Mouse (Mus musculus) myocyte (in vitro differentiated cells): Measurements from ENCODE around the gene Tlk2.

Source experiments
- MYOG ChIP-seq, 3 experiments: IDR thresholded peaks; one replicate each; pipeline ENCODE4 v1.6.1; 2011; ENCODE audit warnings: control low read depth in 2 of 3, low read depth in 2 of 3, mild to moderate bottlenecking in 2 of 3; ENCODE audit not compliant: insufficient read length in 2 of 3, control insufficient read depth in 1 of 3, insufficient read depth in 1 of 3
- POLR2A ChIP-seq: IDR thresholded peaks from one replicate; pipeline ENCODE4 v1.6.1; 2011; ENCODE audit warnings: low read depth, mild to moderate bottlenecking, control low read depth, moderate library complexity; ENCODE audit not compliant: insufficient read length
- REST ChIP-seq: IDR thresholded peaks from one replicate; pipeline ENCODE4 v1.6.1; 2011; ENCODE audit warnings: mild to moderate bottlenecking, control low read depth, moderate library complexity; ENCODE audit not compliant: insufficient read depth, insufficient read length
- TCF12 ChIP-seq: IDR thresholded peaks from one replicate; pipeline ENCODE4 v1.6.1; 2011; ENCODE audit warnings: mild to moderate bottlenecking, control low read depth; ENCODE audit not compliant: poor library complexity, insufficient read depth, severe bottlenecking
- USF1 ChIP-seq: IDR thresholded peaks from one replicate; pipeline ENCODE4 v1.6.1; 2011; ENCODE audit warnings: low read depth, mild to moderate bottlenecking, control low read depth, moderate library complexity

DNA sequence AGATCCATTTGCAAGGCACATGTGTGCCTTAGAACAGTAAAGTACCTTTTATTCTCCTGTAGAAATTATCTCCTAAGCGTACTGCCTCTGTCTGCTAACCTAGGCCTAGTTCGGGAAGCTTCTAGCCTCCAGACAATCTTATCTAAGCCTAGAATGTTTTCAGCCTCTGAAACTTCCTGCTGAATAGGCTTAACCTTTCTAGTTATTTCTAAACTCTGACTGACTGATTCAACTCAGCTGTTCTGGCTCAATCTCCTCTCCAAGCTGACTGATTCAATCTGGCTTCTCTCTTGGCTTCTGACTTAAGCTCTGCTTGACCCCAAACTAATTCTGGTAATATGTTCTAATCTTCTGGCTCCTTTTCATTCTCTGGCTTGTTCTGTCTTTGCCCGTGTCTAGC, 29.3 kb upstream of the Tlk2 start:
- no peak for TF ChIP-seq USF1
- TF ChIP-seq REST = no peak
- no peak for TF ChIP-seq MYOG (IDR thresholded peaks at IDR 0.05; ENCODE audit: control insufficient read depth in 1 of 3, insufficient read depth in 1 of 3, insufficient read length in 2 of 3, low read depth in 2 of 3)
- no peak for TF ChIP-seq POLR2A
- no peak for TF ChIP-seq TCF12
